Mouse (Mus musculus) frontal cortex, adult 2 months (tissue): ENCODE data around the gene Dnaaf5. TPM values are rescaled to one million over a fixed set of nuclear protein-coding genes. Genes with fewer than 3 reads are reported as not detected.

Experiments used
- DNase-seq, 2 experiments: peaks; one replicate each; pipeline ENCODE4 v3.0.0; 2022; ENCODE audit warnings: low spot score in 1 of 2; ENCODE audit errors: extremely low spot score in 1 of 2
- polyA plus RNA-seq: library from polyadenylated mRNA; depleted of rRNA; stranded (reverse); fragments of >200 nt; gene quantifications from 2 replicates; pipeline ENCODE4 v1.2.3, GENCODE M21; 2012; rRNA removed

Gene Dnaaf5
- polyA plus RNA-seq, 1 experiment = 7.0 TPM

DNA sequence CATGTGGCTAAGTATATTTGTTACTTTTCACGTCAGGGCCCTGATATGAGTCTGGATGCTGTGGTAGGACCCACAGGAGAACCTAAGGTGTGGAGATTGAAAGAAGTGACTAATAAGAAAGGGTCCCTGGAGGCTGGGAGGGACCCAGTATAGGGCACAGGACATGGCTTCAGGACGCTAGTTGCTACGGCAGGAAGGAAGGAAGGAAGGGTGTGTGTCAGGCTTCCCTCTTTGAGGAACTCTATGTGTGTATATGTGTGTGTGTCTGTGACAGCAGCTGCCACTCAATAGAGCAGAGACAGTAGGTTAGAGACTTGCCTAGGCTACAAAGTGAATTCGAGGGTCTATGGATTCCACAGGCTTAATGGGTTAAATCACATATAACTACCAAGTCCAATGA, 70.6 kb downstream of the Dnaaf5 start:
- DNase-seq = no peak

DNA sequence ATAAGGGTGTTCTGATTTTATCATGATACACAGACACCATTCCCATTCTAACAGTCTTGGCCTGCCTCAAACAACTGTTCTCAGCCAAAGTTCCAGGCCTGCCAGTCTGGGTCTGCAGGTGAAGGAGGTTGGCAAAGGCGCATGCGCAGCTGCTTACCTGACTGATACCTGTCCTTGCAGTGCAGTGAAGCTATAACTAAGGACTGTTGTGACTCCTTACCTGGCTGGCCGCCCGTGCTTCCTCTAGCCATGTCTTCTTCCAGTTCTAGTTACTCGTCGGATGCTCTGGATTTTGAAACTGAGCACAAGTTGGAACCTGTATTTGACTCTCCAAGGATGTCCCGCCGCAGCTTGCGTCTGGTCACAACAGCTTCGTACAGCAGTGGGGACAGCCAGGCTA, 73.3 kb downstream of the Dnaaf5 start:
- DNase-seq = no peak

DNA sequence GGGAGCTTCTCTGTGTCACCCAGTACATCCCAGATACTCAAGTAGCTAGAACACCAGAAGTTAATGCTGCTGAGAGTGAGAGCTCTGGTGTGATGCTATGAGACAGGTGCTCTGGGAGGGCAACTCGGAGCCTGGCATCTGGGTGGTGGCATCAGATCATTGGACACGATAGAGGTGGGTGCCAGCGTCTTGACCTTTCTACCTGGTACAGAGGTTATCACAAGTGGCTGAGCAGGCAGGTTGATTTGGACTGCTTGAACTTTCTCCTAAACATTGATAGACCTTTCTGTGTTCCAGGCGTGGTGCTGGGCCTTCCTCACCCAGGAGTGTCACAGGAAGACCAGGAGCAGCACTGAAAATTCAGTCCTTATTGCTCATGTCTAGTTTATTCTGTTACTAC, 77.2 kb downstream of the Dnaaf5 start:
- DNase-seq = no peak

DNA sequence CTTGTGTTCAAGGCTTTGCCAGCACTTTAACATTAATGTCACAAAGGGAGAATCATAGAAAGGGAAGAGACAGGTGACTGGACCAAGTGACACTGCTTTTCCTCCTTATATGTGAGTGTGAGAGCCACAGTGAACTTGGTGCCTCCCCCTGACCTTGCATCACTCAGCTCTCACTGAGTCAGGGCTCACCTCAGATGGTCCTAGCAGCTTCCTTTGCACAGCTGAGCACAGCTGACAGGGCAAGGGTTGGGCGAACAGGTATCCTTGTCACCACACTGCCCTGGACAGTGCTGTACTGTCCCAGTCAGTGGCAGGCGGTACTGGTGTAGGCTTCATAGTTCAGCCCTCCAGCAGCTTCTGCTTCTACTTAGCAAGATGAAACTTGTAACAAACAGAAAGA, 77.6 kb downstream of the Dnaaf5 start:
- no peak for DNase-seq

DNA sequence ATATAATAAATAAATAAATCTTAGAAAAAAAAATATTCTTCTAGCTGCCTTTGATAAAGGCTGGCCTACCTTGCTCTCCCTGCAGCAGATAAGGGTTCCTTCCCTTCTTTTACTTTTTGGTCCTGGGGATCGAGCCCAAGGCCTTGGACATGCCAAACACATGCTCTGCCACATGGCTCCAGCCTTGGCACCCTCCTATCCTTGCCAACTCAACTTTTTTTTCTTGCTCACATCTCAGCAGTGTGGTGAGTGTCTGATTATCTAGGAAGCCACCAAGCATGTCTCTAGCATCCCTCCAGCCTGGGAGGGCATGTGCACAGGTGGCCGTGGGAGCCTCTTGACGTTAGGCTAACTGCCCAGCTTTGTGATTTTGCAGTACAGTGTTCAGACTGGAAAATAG, 78.3 kb downstream of the Dnaaf5 start:
- no peak for DNase-seq

DNA sequence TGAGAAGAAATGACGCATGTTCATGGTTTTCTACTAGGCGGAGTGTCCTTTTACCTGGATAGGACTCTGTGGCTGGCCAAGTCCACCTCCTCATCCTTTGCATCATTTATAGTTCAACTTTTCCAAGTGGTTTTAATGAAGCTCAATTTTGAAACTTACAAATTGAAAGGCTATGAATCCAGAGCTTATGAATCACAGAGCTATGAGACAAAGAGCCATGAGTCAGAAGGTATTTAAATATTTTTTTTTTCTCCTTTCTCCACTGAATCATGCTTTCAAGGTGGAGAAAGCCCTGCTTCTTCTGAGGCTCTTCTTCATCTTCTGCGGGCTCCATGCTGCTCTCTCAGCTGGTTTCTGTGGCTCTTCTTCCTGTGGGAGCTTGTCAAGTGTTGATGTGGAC, 79.7 kb downstream of the Dnaaf5 start:
- no peak for DNase-seq

DNA sequence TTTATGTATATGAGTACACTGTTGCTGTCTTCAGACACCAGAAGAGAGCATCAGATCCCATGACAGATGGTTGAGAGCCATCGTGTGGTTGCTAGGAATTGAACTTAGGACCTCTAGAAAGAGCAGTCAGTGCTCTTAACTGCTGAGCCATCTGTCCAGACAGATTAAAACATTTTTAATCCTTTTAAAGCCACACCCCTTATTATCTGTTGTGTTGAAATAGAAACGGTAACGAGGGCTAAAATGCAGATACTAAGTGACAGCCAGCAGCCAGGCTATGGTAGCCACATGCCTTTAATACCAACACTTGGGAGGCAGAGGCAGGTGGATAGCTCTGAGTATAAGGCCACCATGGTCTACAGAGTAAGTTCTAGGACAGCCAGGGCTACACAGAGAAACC, 82.1 kb downstream of the Dnaaf5 start:
- no peak for DNase-seq

DNA sequence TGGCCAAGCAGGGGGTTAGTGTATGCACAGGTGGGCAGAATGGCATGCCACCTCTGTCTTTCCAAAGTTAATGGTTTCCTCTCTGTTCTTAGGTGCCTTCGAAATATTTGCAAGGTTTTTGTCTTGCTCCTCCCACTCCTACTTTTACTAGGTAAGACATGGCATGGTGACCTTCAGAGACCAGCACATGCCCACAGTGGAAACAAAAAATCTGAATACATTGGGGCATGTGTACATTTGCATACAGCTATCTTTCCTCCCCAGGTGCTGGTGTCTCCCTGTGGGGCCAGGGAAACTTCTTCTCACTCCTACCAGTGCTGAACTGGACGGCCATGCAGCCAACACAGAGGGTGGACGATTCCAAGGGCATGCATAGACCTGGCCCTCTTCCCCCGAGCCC, 84.4 kb downstream of the Dnaaf5 start:
- DNase-seq = no peak

Other genes with a start within 250 kb of the Dnaaf5 start
- gene Pdgfa, start 152.9 kb upstream of the Dnaaf5 start, polyA plus RNA-seq = 34.6 and 43.0 TPM in 2 replicates
- gene Prkar1b, start 222 bp upstream of the Dnaaf5 start, polyA plus RNA-seq = 752 and 764 TPM in 2 replicates
- gene Sun1, start 50.4 kb downstream of the Dnaaf5 start, polyA plus RNA-seq = 102 and 115 TPM in 2 replicates
- 81.8 and 91.6 TPM in 2 replicates for gene Get4, start 102.1 kb downstream of the Dnaaf5 start, polyA plus RNA-seq
- gene Adap1, start 175.4 kb downstream of the Dnaaf5 start, polyA plus RNA-seq = 178 and 201 TPM in 2 replicates
- gene Cox19, start 201.2 kb downstream of the Dnaaf5 start, polyA plus RNA-seq = 93.5 and 97.3 TPM in 2 replicates
- gene Cyp2w1, start 202.4 kb downstream of the Dnaaf5 start, polyA plus RNA-seq = not detected in 2 replicates
- gene Gpr146, start 227.5 kb downstream of the Dnaaf5 start, polyA plus RNA-seq = 12.0 and 15.2 TPM in 2 replicates